Mouse (Mus musculus) limb, embryonic 11.5 days (tissue): ENCODE data around the gene Gjc3. TPM values are rescaled to one million over a fixed set of nuclear protein-coding genes. Genes with fewer than 3 reads are reported as not detected.
"Not testable (repeated sequence)": the region's sequence is repeated elsewhere in the genome, so short reads cannot be mapped to it uniquely, and the experiment has no call there.

Experiments used
- ATAC-seq: fragments of 200-750 bp; cut with Nextera tagmentation; 2 replicates; pipeline ENCODE4 v1.8.0; 2017; ENCODE audit warnings: low read depth; ENCODE audit not compliant: insufficient number of reproducible peaks, low FRiP score, low TSS enrichment
- DNase-seq: peaks from one replicate; pipeline ENCODE4 v3.0.0-alpha.2; 2015; ENCODE audit warnings: low spot score
- H3K27ac ChIP-seq: fragments of 300-500 bp; sonication (generic); replicated peaks from 2 replicates; pipeline ENCODE4 v1.5.1; 2014; ENCODE audit warnings: low read depth, mild to moderate bottlenecking, low read length
- H3K27me3 ChIP-seq: fragments of 300-500 bp; sonication (generic); 2 replicates; pipeline ENCODE4 v1.6.1; 2014; ENCODE audit warnings: mild to moderate bottlenecking, low read length, mixed read lengths; ENCODE audit not compliant: control insufficient read depth, insufficient read depth
- H3K36me3 ChIP-seq: fragments of 300-500 bp; sonication (generic); 2 replicates; pipeline ENCODE4 v1.6.1; 2014; ENCODE audit warnings: mild to moderate bottlenecking, low read length, moderate library complexity, mixed read lengths; ENCODE audit not compliant: control insufficient read depth, insufficient read depth
- H3K4me1 ChIP-seq: fragments of 300-500 bp; sonication (generic); 2 replicates; pipeline ENCODE4 v1.6.1; 2014; ENCODE audit warnings: low read length, mixed read lengths; ENCODE audit not compliant: control insufficient read depth, insufficient read depth
- H3K4me2 ChIP-seq: fragments of 300-500 bp; sonication (generic); 2 replicates; pipeline ENCODE4 v1.6.1; 2014; ENCODE audit warnings: low read depth, mild to moderate bottlenecking, moderate library complexity; ENCODE audit not compliant: severe bottlenecking
- H3K4me3 ChIP-seq: fragments of 300-500 bp; sonication (generic); 2 replicates; pipeline ENCODE4 v1.5.1; 2014; ENCODE audit warnings: low read depth, low read length
- H3K9ac ChIP-seq: fragments of 300-500 bp; sonication (generic); 2 replicates; pipeline ENCODE4 v1.6.1; 2014; ENCODE audit warnings: mild to moderate bottlenecking, low read length
- H3K9me3 ChIP-seq: fragments of 300-500 bp; sonication (generic); 2 replicates; pipeline ENCODE4 v1.6.1; 2016; ENCODE audit warnings: low read length; ENCODE audit not compliant: control insufficient read depth
- WGBS: fragments of 180-500 bp; shearing (Covaris S2); extraction: QIAGEN DNeasy Blood & Tissue Kit; methylation state at CpG from one replicate; pipeline ENCODE4 v1.1.7; 2014; 5-methylcytosine and 5-hydroxymethylcytosine counted together
- polyA plus RNA-seq: library from polyadenylated mRNA; unstranded; fragments of >200 nt; fragmentation: Nextera tagmentation; extraction: Ambion mirVana; gene quantifications from 2 replicates; pipeline ENCODE4 v1.2.1, GENCODE M21; 2014

Gjc3 gene
- polyA plus RNA-seq, 1 experiment from 2014 or later = not detected

- no peaks in the 10 kb centered on the region for H3K4me1 ChIP-seq
- no peak overlapping the region for H3K4me3 ChIP-seq
- 92% methylated on average over 2 of the region's 2 CpGs for WGBS
Measured at GRCm38 (mm10) chr5:137936486-137936885, 26.4 kb downstream of the Gjc3 start.

GRCm38 (mm10) chr5:137933934-137934333, 29.0 kb downstream of the Gjc3 start:
- not testable (repeated sequence) for DNase-seq, H3K4me2 ChIP-seq, H3K9ac ChIP-seq, H3K4me3 ChIP-seq, H3K27ac ChIP-seq, H3K27me3 ChIP-seq, H3K4me1 ChIP-seq, ATAC-seq, H3K36me3 ChIP-seq, H3K9me3 ChIP-seq
- 72% methylated on average over 2 of the region's 2 CpGs for WGBS

More at GRCm38 (mm10) chr5:137936486-137936885, 26.4 kb downstream of the Gjc3 start:
- no peaks in the 10 kb centered on the region for H3K36me3 ChIP-seq
- no peak for DNase-seq
- ATAC-seq = no peak
- no peak overlapping the region for H3K27ac ChIP-seq
- H3K27me3 ChIP-seq = no peaks in the 10 kb centered on the region
- no peak overlapping the region for H3K4me2 ChIP-seq
- H3K9ac ChIP-seq = no peak overlapping the region
- H3K9me3 ChIP-seq = no peaks in the 10 kb centered on the region

GRCm38 (mm10) chr5:137928439-137928838, 34.5 kb downstream of the Gjc3 start:
- H3K36me3 ChIP-seq = no peaks in the 10 kb centered on the region
- no peak for ATAC-seq
- H3K27ac ChIP-seq = no peak overlapping the region
- no peak for DNase-seq
- H3K9me3 ChIP-seq = no peaks in the 10 kb centered on the region
- no peak overlapping the region for H3K4me3 ChIP-seq
- no peaks in the 10 kb centered on the region for H3K4me1 ChIP-seq
- H3K9ac ChIP-seq = no peak overlapping the region
- H3K4me2 ChIP-seq = no peak overlapping the region
- 77% methylated on average over 11 of the region's 11 CpGs for WGBS
- no peaks in the 10 kb centered on the region for H3K27me3 ChIP-seq

GRCm38 (mm10) chr5:137922171-137922570, 40.7 kb downstream of the Gjc3 start:
- Histone ChIP-seq H3K4me2 (no peak overlapping the region), H3K4me3 (no peak overlapping the region), H3K4me1 (no peaks in the 10 kb centered on the region), H3K9me3 (no peaks in the 10 kb centered on the region), H3K27me3 (no peaks in the 10 kb centered on the region), H3K36me3 (no peaks in the 10 kb centered on the region), H3K27ac (no peak overlapping the region), H3K9ac (no peak overlapping the region)
- DNase-seq = no peak
- ATAC-seq = no peak

GRCm38 (mm10) chr5:137921532-137921931, 41.4 kb downstream of the Gjc3 start, which contains the start of gene Cyp3a13:
TSS of gene Cyp3a13 (minus strand) at chr5:137921619.
- no peak for ATAC-seq
- Histone ChIP-seq H3K27me3 (no peaks in the 10 kb centered on the region), H3K4me1 (no peaks in the 10 kb centered on the region), H3K9ac (no peak within 1 kb of the TSS), H3K9me3 (no peaks in the 10 kb centered on the region), H3K4me2 (no peak within 1 kb of the TSS), H3K4me3 (no peak within 1 kb of the TSS), H3K27ac (no peak within 1 kb of the TSS), H3K36me3 (no peaks in the 10 kb centered on the region)
- no peak for DNase-seq
- WGBS = 52% methylated on average over 2 of the region's 2 CpGs

- 76% methylated on average over 6 of the region's 6 CpGs for WGBS
- ATAC-seq (no peak), DNase-seq (no peak)
- no peaks in the 10 kb centered on the region for H3K9me3 ChIP-seq
- no peak overlapping the region for H3K4me3 ChIP-seq
- H3K27ac ChIP-seq = no peak overlapping the region
- no peaks in the 10 kb centered on the region for H3K27me3 ChIP-seq
- no peak overlapping the region for H3K9ac ChIP-seq
- H3K4me2 ChIP-seq = no peak overlapping the region
- no peaks in the 10 kb centered on the region for H3K4me1 ChIP-seq
- H3K36me3 ChIP-seq = no peaks in the 10 kb centered on the region
Measured at GRCm38 (mm10) chr5:137915550-137915949, 47.3 kb downstream of the Gjc3 start.

- Histone ChIP-seq H3K4me1 (no peaks in the 10 kb centered on the region), H3K36me3 (no peaks in the 10 kb centered on the region), H3K9ac (no peak overlapping the region), H3K9me3 (no peaks in the 10 kb centered on the region), H3K4me2 (no peak overlapping the region), H3K27ac (no peak overlapping the region), H3K4me3 (no peak overlapping the region), H3K27me3 (no peaks in the 10 kb centered on the region)
- DNase-seq (no peak), ATAC-seq (no peak)
Measured at GRCm38 (mm10) chr5:137914508-137914907, 48.4 kb downstream of the Gjc3 start.

GRCm38 (mm10) chr5:137909564-137910262, 53.2 kb downstream of the Gjc3 start:
- no peak for DNase-seq

More at GRCm38 (mm10) chr5:137909564-137910262, 53.2 kb downstream of the Gjc3 start:
- H3K9me3 ChIP-seq = no peaks in the 10 kb centered on the region
- no peak overlapping the region for H3K9ac ChIP-seq
- H3K27ac ChIP-seq = no peak overlapping the region
- no peak overlapping the region for H3K4me3 ChIP-seq
- no peak for ATAC-seq
- no peaks in the 10 kb centered on the region for H3K4me1 ChIP-seq
- H3K27me3 ChIP-seq = no peaks in the 10 kb centered on the region
- no peaks in the 10 kb centered on the region for H3K36me3 ChIP-seq
- WGBS = 89% methylated on average over 3 of the region's 3 CpGs
- no peak overlapping the region for H3K4me2 ChIP-seq
